Mouse (Mus musculus): Measurements from ENCODE around the gene Cyp2w1.

DNA sequence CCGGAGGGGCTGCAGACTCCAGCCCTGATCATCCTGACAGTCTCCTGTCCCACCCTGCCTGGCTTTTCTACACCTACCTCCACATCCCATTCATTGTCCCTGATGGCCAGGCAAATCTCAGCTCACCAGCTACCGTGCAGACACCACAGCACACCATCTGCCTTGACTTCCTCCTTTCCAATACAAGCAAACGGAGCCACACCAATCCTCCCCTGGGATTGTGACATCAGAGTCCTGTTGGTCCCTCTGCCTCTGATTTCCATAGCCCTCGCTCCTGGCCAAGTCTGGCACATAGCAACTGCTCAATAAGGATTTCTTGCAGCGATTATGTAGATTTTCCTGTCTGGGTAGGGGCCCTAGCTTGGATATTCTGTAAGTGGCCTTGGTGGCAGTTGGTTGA is 1.3 kb upstream of the Cyp2w1 start, which contains the start of gene Cox19:
- no peak for TF ChIP-seq CTCF (IDR thresholded peaks at IDR 0.05; ENCODE audit: extremely low read depth, insufficient read depth, low read length)
- TF ChIP-seq POLR2A (IDR thresholded peaks at IDR 0.05; ENCODE audit: extremely low read depth, insufficient read depth, low read length) = no peak

Measured in cortical plate, adult 2 months (tissue).